Mouse (Mus musculus) intestine, embryonic 15.5 days (tissue): Measurements from ENCODE around the gene Zfp36l2. TPM values are rescaled to one million over a fixed set of nuclear protein-coding genes. Genes with fewer than 3 reads are reported as not detected.

Experiments used
- ATAC-seq: fragments of 200-750 bp; cut with Nextera tagmentation; 2 replicates; pipeline ENCODE4 v1.8.0; 2017; ENCODE audit warnings: moderate TSS enrichment, moderate library complexity
- H3K27ac ChIP-seq: fragments of 300-500 bp; sonication (generic); 2 replicates; pipeline ENCODE4 v1.5.1; 2015; ENCODE audit warnings: mild to moderate bottlenecking, inconsistent platforms
- H3K27me3 ChIP-seq: fragments of 300-500 bp; sonication (generic); replicated peaks from 2 replicates; pipeline ENCODE4 v1.6.1; 2015; ENCODE audit warnings: inconsistent platforms
- H3K36me3 ChIP-seq: fragments of 300-500 bp; sonication (generic); 2 replicates; pipeline ENCODE4 v1.6.1; 2015; ENCODE audit warnings: inconsistent platforms
- H3K4me1 ChIP-seq: fragments of 300-500 bp; sonication (generic); replicated peaks from 2 replicates; pipeline ENCODE4 v1.6.1; 2015; ENCODE audit warnings: inconsistent platforms
- H3K4me2 ChIP-seq: fragments of 300-500 bp; sonication (generic); replicated peaks from 2 replicates; pipeline ENCODE4 v1.6.1; 2015; ENCODE audit warnings: mild to moderate bottlenecking, inconsistent platforms
- H3K4me3 ChIP-seq: fragments of 300-500 bp; sonication (generic); replicated peaks from 2 replicates; pipeline ENCODE4 v1.5.1; 2015; ENCODE audit warnings: inconsistent platforms
- H3K9ac ChIP-seq: fragments of 300-500 bp; sonication (generic); 2 replicates; pipeline ENCODE4 v1.6.1; 2015; ENCODE audit warnings: inconsistent platforms
- H3K9me3 ChIP-seq: fragments of 300-500 bp; sonication (generic); 2 replicates; pipeline ENCODE4 v1.6.1; 2016; ENCODE audit warnings: inconsistent platforms
- WGBS: fragments of 180-500 bp; shearing (Covaris S2); methylation state at CpG from one replicate; pipeline ENCODE4 v1.1.7; 2015; 5-methylcytosine and 5-hydroxymethylcytosine counted together
- polyA plus RNA-seq: library from polyadenylated mRNA; unstranded; fragments of >200 nt; fragmentation: Nextera tagmentation; extraction: Ambion mirVana; gene quantifications from 2 replicates; pipeline ENCODE4 v1.2.1, GENCODE M21; 2015

Zfp36l2 gene
- polyA plus RNA-seq, 1 experiment from 2014 or later = 29.7 TPM

GRCm38 (mm10) chr17:84155029-84155338 is 32.8 kb downstream of the Zfp36l2 start:
- Histone ChIP-seq H3K9me3 (no peaks in the 10 kb centered on the region), H3K27me3 (no peaks in the 10 kb centered on the region), H3K27ac (peak overlapping the region; percentile 72), H3K4me3 (peak overlapping the region; percentile 6; the same call in 1 of the 2 replicates), H3K9ac (no peak overlapping the region), H3K4me1 (peaks cover 43% of the 10 kb centered on the region), H3K36me3 (no peaks in the 10 kb centered on the region), H3K4me2 (peak overlapping the region; percentile 34)
- WGBS = 68% methylated on average over 6 of the region's 6 CpGs
- no peak for ATAC-seq

GRCm38 (mm10) chr17:84154302-84155028 is 33.3 kb downstream of the Zfp36l2 start:
- H3K27ac ChIP-seq = peak overlapping the region; percentile 72
- H3K9ac ChIP-seq = no peak overlapping the region

GRCm38 (mm10) chr17:84152976-84153786 is 34.6 kb downstream of the Zfp36l2 start:
- Histone ChIP-seq H3K4me2 (no peak overlapping the region), H3K9ac (no peak overlapping the region), H3K9me3 (no peaks in the 10 kb centered on the region), H3K27me3 (no peaks in the 10 kb centered on the region), H3K4me1 (peaks cover 53% of the 10 kb centered on the region), H3K4me3 (no peak overlapping the region), H3K27ac (0 out of 2 replicates have a peak overlapping the region, but pooled peaks have one; percentile 37), H3K36me3 (no peaks in the 10 kb centered on the region)
- WGBS = 64% methylated on average over 12 of the region's 12 CpGs
- ATAC-seq = no peak

More at GRCm38 (mm10) chr17:84154302-84155028, 33.3 kb downstream of the Zfp36l2 start:
- Histone ChIP-seq H3K36me3 (no peaks in the 10 kb centered on the region), H3K9me3 (no peaks in the 10 kb centered on the region), H3K4me3 (peak overlapping the region; percentile 6; the same call in 1 of the 2 replicates), H3K27me3 (no peaks in the 10 kb centered on the region), H3K4me1 (peaks cover 47% of the 10 kb centered on the region), H3K4me2 (peak overlapping the region; percentile 34)
- ATAC-seq = peak; percentile 24; the same call in 1 of the 2 replicates
- 60% methylated on average over 11 of the region's 11 CpGs for WGBS

- Histone ChIP-seq H3K36me3 (no peaks in the 10 kb centered on the region), H3K4me3 (no peak overlapping the region), H3K4me1 (peaks cover 51% of the 10 kb centered on the region), H3K27me3 (no peaks in the 10 kb centered on the region), H3K4me2 (no peak overlapping the region), H3K9ac (no peak overlapping the region), H3K27ac (no peak overlapping the region), H3K9me3 (no peaks in the 10 kb centered on the region)
- WGBS = 52% methylated on average over 6 of the region's 6 CpGs
- no peak for ATAC-seq
These were observed 35.4 kb downstream of the Zfp36l2 start for GRCm38 (mm10) chr17:84152206-84152975.

GRCm38 (mm10) chr17:84151306-84151705 is 36.4 kb downstream of the Zfp36l2 start:
- H3K4me1 ChIP-seq = peaks cover 58% of the 10 kb centered on the region
- H3K9me3 ChIP-seq = no peaks in the 10 kb centered on the region
- H3K27ac ChIP-seq = no peak overlapping the region
- H3K36me3 ChIP-seq = no peaks in the 10 kb centered on the region
- H3K9ac ChIP-seq = no peak overlapping the region
- no peak overlapping the region for H3K4me2 ChIP-seq
- no peaks in the 10 kb centered on the region for H3K27me3 ChIP-seq
- 68% methylated on average over 6 of the region's 6 CpGs for WGBS
- H3K4me3 ChIP-seq = no peak overlapping the region
- no peak for ATAC-seq

- no peak overlapping the region for H3K27ac ChIP-seq
- H3K9me3 ChIP-seq = no peaks in the 10 kb centered on the region
- H3K27me3 ChIP-seq = no peaks in the 10 kb centered on the region
- peaks cover 59% of the 10 kb centered on the region for H3K4me1 ChIP-seq
- H3K9ac ChIP-seq = no peak overlapping the region
- H3K4me2 ChIP-seq = no peak overlapping the region
- ATAC-seq = no peak
- no peaks in the 10 kb centered on the region for H3K36me3 ChIP-seq
- 88% methylated on average over 8 of the region's 8 CpGs for WGBS
- H3K4me3 ChIP-seq = no peak overlapping the region
These were observed 37.5 kb downstream of the Zfp36l2 start for GRCm38 (mm10) chr17:84150291-84150690.

GRCm38 (mm10) chr17:84149566-84149965 is 38.2 kb downstream of the Zfp36l2 start:
- ATAC-seq = no peak
- no peak overlapping the region; the same call in 1 of the 2 replicates for H3K27ac ChIP-seq
- H3K4me2 ChIP-seq = no peak overlapping the region
- no peak overlapping the region for H3K4me3 ChIP-seq
- 64% methylated on average over 5 of the region's 5 CpGs for WGBS
- no peaks in the 10 kb centered on the region for H3K27me3 ChIP-seq
- H3K36me3 ChIP-seq = no peaks in the 10 kb centered on the region
- no peaks in the 10 kb centered on the region for H3K9me3 ChIP-seq
- H3K9ac ChIP-seq = no peak overlapping the region
- H3K4me1 ChIP-seq = peaks cover 56% of the 10 kb centered on the region

GRCm38 (mm10) chr17:84148499-84149484 is 39.0 kb downstream of the Zfp36l2 start:
- no peaks in the 10 kb centered on the region for H3K27me3 ChIP-seq
- no peaks in the 10 kb centered on the region for H3K36me3 ChIP-seq
- H3K9me3 ChIP-seq = no peaks in the 10 kb centered on the region
- ATAC-seq = peak; percentile 63
- H3K27ac ChIP-seq = peak overlapping the region; percentile 58
- H3K4me1 ChIP-seq = peaks cover 54% of the 10 kb centered on the region
- no peak overlapping the region for H3K4me3 ChIP-seq
- no peak overlapping the region for H3K4me2 ChIP-seq
- WGBS = 32% methylated on average over 11 of the region's 11 CpGs
- no peak overlapping the region for H3K9ac ChIP-seq

GRCm38 (mm10) chr17:84147183-84148108 is 40.3 kb downstream of the Zfp36l2 start:
- WGBS = 58% methylated on average over 11 of the region's 11 CpGs
- Histone ChIP-seq H3K27ac (peak overlapping the region; percentile 61), H3K27me3 (no peaks in the 10 kb centered on the region), H3K36me3 (no peaks in the 10 kb centered on the region), H3K9me3 (no peaks in the 10 kb centered on the region), H3K4me3 (no peak overlapping the region), H3K4me2 (no peak overlapping the region), H3K4me1 (peaks cover 63% of the 10 kb centered on the region), H3K9ac (no peak overlapping the region)
- ATAC-seq = no peak

GRCm38 (mm10) chr17:84146458-84147182 is 41.1 kb downstream of the Zfp36l2 start:
- Histone ChIP-seq H3K9me3 (no peaks in the 10 kb centered on the region), H3K9ac (no peak overlapping the region)
- WGBS = 68% methylated on average over 7 of the region's 7 CpGs

More at GRCm38 (mm10) chr17:84146458-84147182, 41.1 kb downstream of the Zfp36l2 start:
- H3K27me3 ChIP-seq = no peaks in the 10 kb centered on the region
- H3K4me1 ChIP-seq = peaks cover 62% of the 10 kb centered on the region
- H3K27ac ChIP-seq = peak overlapping the region; percentile 61
- no peak overlapping the region for H3K4me3 ChIP-seq
- no peaks in the 10 kb centered on the region for H3K36me3 ChIP-seq
- 0 out of 2 replicates have a peak overlapping the region, but pooled peaks have one; percentile 12 for H3K4me2 ChIP-seq
- no peak for ATAC-seq
